Mouse (Mus musculus) ovary, postnatal 10 days (tissue): ENCODE data around the gene Usp26.
A peak's percentile ranks its signal among the peaks of the same experiment; 100 is the strongest.

Experiments used
- DNase-seq: peaks from one replicate; pipeline ENCODE4 v3.0.0; 2022; ENCODE audit warnings: low spot score

Gene Usp26

DNA sequence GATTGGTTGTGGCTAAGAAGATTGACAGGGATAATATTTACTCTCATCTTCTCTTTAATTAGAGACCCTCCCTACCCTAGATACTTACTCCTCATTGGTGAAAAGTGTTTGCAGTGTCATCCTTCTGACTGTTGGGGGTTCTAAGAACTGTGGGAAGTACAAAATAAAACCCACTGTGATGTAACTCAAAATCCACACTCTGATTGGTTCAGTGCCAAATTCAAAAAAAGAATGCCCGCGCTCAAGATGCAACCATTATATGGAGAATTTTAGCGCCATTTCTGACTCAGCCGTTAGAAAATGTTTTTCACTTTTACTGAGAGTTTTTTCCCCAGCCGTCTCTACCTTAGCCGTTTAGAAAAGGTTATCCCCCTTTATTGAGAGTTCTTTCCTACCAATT lies at the start of gene Usp26:
Gene Usp26 (minus strand): TSS at position 101 of the 400 bp plus-strand sequence.
- no peak for DNase-seq

DNA sequence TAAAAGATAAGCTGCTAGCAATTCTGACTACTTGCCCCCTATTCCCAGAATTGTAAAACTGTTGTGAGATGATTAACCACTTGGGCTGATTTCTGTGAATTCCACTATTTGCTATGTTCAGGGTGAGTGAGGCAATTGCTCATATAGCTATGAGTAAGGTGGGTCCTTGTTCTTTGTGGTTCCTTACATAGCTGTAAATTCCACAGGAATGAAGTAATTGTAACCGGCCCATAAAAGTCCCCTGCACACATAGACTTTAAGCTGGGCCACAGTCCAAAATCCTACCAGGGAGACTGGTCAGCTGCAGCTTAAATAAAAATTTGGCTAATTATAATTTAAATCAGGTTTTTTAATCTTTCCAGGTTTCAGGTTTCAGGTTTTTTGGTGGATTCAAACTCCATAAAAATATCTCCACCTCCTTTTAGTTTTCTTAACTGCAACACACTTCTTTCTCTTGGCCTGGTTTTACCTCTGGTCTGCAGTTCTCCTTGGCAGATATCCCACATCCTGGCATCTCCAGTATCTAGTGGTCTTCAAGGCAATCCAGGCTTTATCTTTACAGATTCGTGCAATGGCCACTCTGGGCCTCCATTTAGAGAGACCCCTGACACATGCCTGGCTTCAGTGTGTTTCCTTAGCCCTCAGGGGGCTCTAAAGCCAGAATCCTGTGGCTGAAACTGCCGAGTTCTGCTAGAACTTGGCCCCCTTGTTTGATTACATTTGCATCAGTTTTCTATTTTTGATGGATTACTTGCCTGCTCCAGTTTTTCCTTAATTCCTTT lies 13.6 kb upstream of the Usp26 start:
- DNase-seq: no peak

GRCm38 (mm10) chrX:51767457-51767856 lies 33.6 kb downstream of the Usp26 start:
- DNase-seq: no peak

DNA sequence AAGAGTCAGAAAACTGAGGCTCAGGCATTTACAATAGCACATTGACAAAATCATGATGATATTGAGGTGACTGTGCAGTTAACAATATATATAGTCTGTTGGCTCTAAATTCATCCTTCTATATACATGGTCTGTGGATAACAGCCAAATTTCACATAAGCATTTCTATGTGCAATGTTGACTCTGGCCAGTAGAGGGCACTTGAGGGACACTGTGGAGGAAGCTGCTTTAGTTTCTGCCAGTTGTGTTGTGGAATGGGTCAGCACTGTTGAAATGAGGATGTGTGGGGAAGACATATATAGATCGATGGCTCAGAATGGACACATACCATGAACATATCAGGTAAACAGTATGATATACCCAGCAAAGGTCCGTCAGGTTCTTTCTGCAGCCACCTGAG lies 64.6 kb downstream of the Usp26 start:
- DNase-seq: peak; percentile 15

- no peak for DNase-seq
Measured at GRCm38 (mm10) chrX:51714086-51714745, 86.8 kb downstream of the Usp26 start.

- no peak for DNase-seq
Measured at GRCm38 (mm10) chrX:51712996-51713395, 88.0 kb downstream of the Usp26 start.
